Mouse (Mus musculus) lung, adult 2 months (tissue): ENCODE results near the gene Nrsn2.

Source experiments
- CTCF ChIP-seq: fragments of 200-500 bp; IDR thresholded peaks from 2 replicates; pipeline ENCODE4 v1.5.1; 2011; ENCODE audit warnings: mild to moderate bottlenecking, low read length, control low read depth; ENCODE audit not compliant: insufficient read depth
- POLR2A ChIP-seq: fragments of 200-500 bp; IDR thresholded peaks from 2 replicates; pipeline ENCODE4 v1.6.1; 2011; ENCODE audit warnings: low read depth, mild to moderate bottlenecking, control low read depth, low read length, borderline replicate concordance; ENCODE audit errors: extremely low read depth

DNA sequence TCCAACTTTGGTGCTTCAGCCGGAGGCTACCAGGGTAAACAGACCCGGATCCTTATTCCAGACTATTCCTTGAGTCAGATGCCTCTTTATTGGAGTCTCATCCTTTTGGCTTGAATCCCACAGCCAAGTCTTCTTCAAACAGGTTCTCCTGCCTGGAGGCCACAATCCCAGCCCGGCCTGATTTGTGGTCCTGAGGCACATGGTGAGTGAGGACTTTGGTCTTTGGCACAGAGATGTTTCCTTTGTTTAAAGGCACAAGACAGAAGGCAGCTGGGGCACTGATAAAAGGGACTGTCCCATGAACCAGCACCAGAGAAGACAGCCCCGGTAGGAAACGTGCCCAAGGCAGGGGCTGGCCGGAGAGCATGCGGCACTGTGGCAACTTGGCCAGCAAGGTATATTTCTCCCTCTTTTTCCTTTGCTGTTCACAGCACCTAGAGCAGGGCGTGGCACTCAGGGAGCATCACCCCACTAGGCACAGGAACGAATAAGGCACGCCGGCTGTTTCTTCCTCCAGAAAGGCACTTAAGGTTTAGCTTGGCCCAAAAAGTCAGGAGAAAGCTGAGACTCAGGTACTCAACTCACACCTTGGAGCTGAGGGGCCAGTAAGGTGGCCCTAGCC is 38.7 kb downstream of the Nrsn2 start:
- no peak for TF ChIP-seq POLR2A
- TF ChIP-seq CTCF, result no peak
